Mouse (Mus musculus) MEL (cell line): ENCODE data around the gene Irf2bp1. TPM values are rescaled to one million over a fixed set of nuclear protein-coding genes. Genes with fewer than 3 reads are reported as not detected.

ENCODE experiments used
- DNase-seq: peaks from one replicate; pipeline ENCODE4 v3.0.0; 2011; ENCODE audit warnings: low read depth, low spot score
- H3K27ac ChIP-seq: 2 replicates; pipeline ENCODE4 v1.5.1; 2012; ENCODE audit warnings: low read depth, mild to moderate bottlenecking, control low read depth, low read length, moderate library complexity; ENCODE audit not compliant: control insufficient read depth
- H3K27me3 ChIP-seq, 2 experiments: fragments of 150-350 bp in 1 of 2; sonication (generic) in 1 of 2; 2 replicates each; pipeline ENCODE4 v1.6.1; 2012; ENCODE audit warnings: low read length in 2 of 2, mild to moderate bottlenecking in 2 of 2, improper control_type of control experiment in 1 of 2, moderate library complexity in 1 of 2; ENCODE audit not compliant: insufficient read depth in 2 of 2, control insufficient read depth in 1 of 2
- H3K36me3 ChIP-seq, 2 experiments: 2 replicates each; pipeline ENCODE4 v1.6.1; 2012 to 2014; ENCODE audit warnings: low read length in 2 of 2, improper control_type of control experiment in 1 of 2, inconsistent platforms in 1 of 2, mild to moderate bottlenecking in 1 of 2; ENCODE audit not compliant: insufficient read depth in 2 of 2, control insufficient read depth in 1 of 2
- H3K4me1 ChIP-seq, 2 experiments: fragments of 150-350 bp in 1 of 2; sonication (generic) in 1 of 2; 2 replicates each; pipeline ENCODE4 v1.6.1; 2012; ENCODE audit warnings: low read length in 2 of 2, improper control_type of control experiment in 1 of 2, mild to moderate bottlenecking in 1 of 2; ENCODE audit not compliant: insufficient read depth in 2 of 2, control insufficient read depth in 1 of 2
- H3K4me3 ChIP-seq, 2 experiments: fragments of 150-350 bp in 1 of 2; sonication (generic) in 1 of 2; 2 replicates each; pipeline ENCODE4 v1.5.1; 2012; ENCODE audit warnings: low read depth in 2 of 2, low read length in 2 of 2, mild to moderate bottlenecking in 2 of 2, moderate library complexity in 2 of 2, control low read depth in 1 of 2, improper control_type of control experiment in 1 of 2; ENCODE audit not compliant: control insufficient read depth in 1 of 2, insufficient read depth in 1 of 2
- H3K79me2 ChIP-seq: 2 replicates; pipeline ENCODE4 v1.6.1; 2012; ENCODE audit warnings: mild to moderate bottlenecking, low read length, moderate library complexity; ENCODE audit not compliant: control insufficient read depth, poor library complexity, insufficient read depth
- H3K9ac ChIP-seq: 2 replicates; pipeline ENCODE4 v1.6.1; 2012; ENCODE audit warnings: low read depth, mild to moderate bottlenecking, control low read depth, low read length, moderate library complexity; ENCODE audit not compliant: control insufficient read depth, poor library complexity, severe bottlenecking
- H3K9me3 ChIP-seq: fragments of 150-350 bp; sonication (generic); replicated peaks from 2 replicates; pipeline ENCODE4 v1.6.1; 2012; ENCODE audit warnings: mild to moderate bottlenecking, low read length, improper control_type of control experiment, moderate library complexity; ENCODE audit not compliant: insufficient read depth
- BHLHE40 ChIP-seq: IDR thresholded peaks from 2 replicates; pipeline ENCODE4 v1.6.1; 2012; ENCODE audit warnings: low read depth, mild to moderate bottlenecking, inconsistent platforms, low read length, improper control_type of control experiment, borderline replicate concordance
- CTCF ChIP-seq, 3 experiments: IDR thresholded peaks in 2 of 3; conservative IDR thresholded peaks in 1 of 3; 2 replicates each; pipeline ENCODE4 v1.5.1; 2011 to 2012; ENCODE audit warnings: low read length in 3 of 3, low read depth in 2 of 3, mild to moderate bottlenecking in 2 of 3, improper control_type of control experiment in 1 of 3, inconsistent platforms in 1 of 3, mixed read lengths in 1 of 3, moderate library complexity in 1 of 3; ENCODE audit not compliant: control insufficient read depth in 1 of 3, insufficient read depth in 1 of 3, poor library complexity in 1 of 3, severe bottlenecking in 1 of 3
- E2F4 ChIP-seq: IDR thresholded peaks from 2 replicates; pipeline ENCODE4 v1.6.1; 2011; ENCODE audit warnings: low read depth, low read length, improper control_type of control experiment, borderline replicate concordance
- ELF1 ChIP-seq: IDR thresholded peaks from 2 replicates; pipeline ENCODE4 v1.6.1; 2014; ENCODE audit warnings: low read depth, mild to moderate bottlenecking, inconsistent platforms, low read length, improper control_type of control experiment, moderate library complexity
- EP300 ChIP-seq, 2 experiments: IDR thresholded peaks; 2 replicates each; pipeline ENCODE4 v1.6.1; 2011; ENCODE audit warnings: improper control_type of control experiment in 2 of 2, low read length in 2 of 2, low read depth in 1 of 2, mild to moderate bottlenecking in 1 of 2
- GATA1 ChIP-seq: IDR thresholded peaks from 2 replicates; pipeline ENCODE4 v1.6.1; 2011; ENCODE audit warnings: low read depth, low read length, improper control_type of control experiment
- HCFC1 ChIP-seq: IDR thresholded peaks from 2 replicates; pipeline ENCODE4 v1.6.1; 2012; ENCODE audit warnings: low read depth, mild to moderate bottlenecking, inconsistent platforms, low read length, improper control_type of control experiment, moderate library complexity
- JUND ChIP-seq: IDR thresholded peaks from 2 replicates; pipeline ENCODE4 v1.6.1; 2011; ENCODE audit warnings: low read depth, mild to moderate bottlenecking, improper control_type of control experiment, low read length
- KAT2A ChIP-seq: conservative IDR thresholded peaks from 2 replicates; pipeline ENCODE4 v1.6.1; 2012; ENCODE audit warnings: low read depth, low read length, improper control_type of control experiment, inconsistent platforms
- MAFK ChIP-seq: IDR thresholded peaks from 2 replicates; pipeline ENCODE4 v1.6.1; 2011; ENCODE audit warnings: low read depth, mild to moderate bottlenecking, low read length, improper control_type of control experiment, borderline replicate concordance
- MAX ChIP-seq: IDR thresholded peaks from 2 replicates; pipeline ENCODE4 v1.6.1; 2011; ENCODE audit warnings: low read length, improper control_type of control experiment
- MAZ ChIP-seq: IDR thresholded peaks from 2 replicates; pipeline ENCODE4 v1.6.1; 2012; ENCODE audit warnings: low read depth, mild to moderate bottlenecking, inconsistent platforms, low read length, improper control_type of control experiment
- MEF2A ChIP-seq: IDR thresholded peaks from 2 replicates; pipeline ENCODE4 v1.6.1; 2014; ENCODE audit warnings: low read depth, mild to moderate bottlenecking, inconsistent platforms, low read length, improper control_type of control experiment; ENCODE audit not compliant: poor library complexity, insufficient replicate concordance, severe bottlenecking; ENCODE audit errors: extremely low read depth
- MXI1 ChIP-seq: IDR thresholded peaks from 2 replicates; pipeline ENCODE4 v1.6.1; 2011; ENCODE audit warnings: mild to moderate bottlenecking, low read depth, low read length, improper control_type of control experiment
- NRF1 ChIP-seq: IDR thresholded peaks from 2 replicates; pipeline ENCODE4 v1.6.1; 2014; ENCODE audit warnings: low read depth, mild to moderate bottlenecking, inconsistent platforms, low read length, improper control_type of control experiment, moderate library complexity; ENCODE audit not compliant: poor library complexity, insufficient read depth, severe bottlenecking
- POLR2AphosphoS2 ChIP-seq: IDR thresholded peaks from 2 replicates; pipeline ENCODE4 v1.6.1; 2011; ENCODE audit warnings: low read length, improper control_type of control experiment
- RAD21 ChIP-seq: IDR thresholded peaks from 2 replicates; pipeline ENCODE4 v1.6.1; 2011; ENCODE audit warnings: mild to moderate bottlenecking, low read depth, low read length, improper control_type of control experiment
- RCOR1 ChIP-seq: IDR thresholded peaks from 2 replicates; pipeline ENCODE4 v1.6.1; 2012; ENCODE audit warnings: low read depth, mild to moderate bottlenecking, inconsistent platforms, low read length, improper control_type of control experiment
- SIN3A ChIP-seq: IDR thresholded peaks from 2 replicates; pipeline ENCODE4 v1.6.1; 2012; ENCODE audit warnings: low read length, improper control_type of control experiment, inconsistent platforms
- SMC3 ChIP-seq: IDR thresholded peaks from 2 replicates; pipeline ENCODE4 v1.6.1; 2011; ENCODE audit warnings: low read depth, low read length, improper control_type of control experiment
- TCF12 ChIP-seq: IDR thresholded peaks from 2 replicates; pipeline ENCODE4 v1.6.1; 2014; ENCODE audit warnings: low read depth, mild to moderate bottlenecking, inconsistent platforms, low read length, improper control_type of control experiment, moderate library complexity
- USF2 ChIP-seq, 2 experiments: IDR thresholded peaks; 2 replicates each; pipeline ENCODE4 v1.6.1; 2011 to 2012; ENCODE audit warnings: improper control_type of control experiment in 2 of 2, low read length in 2 of 2, borderline replicate concordance in 1 of 2, inconsistent platforms in 1 of 2, low read depth in 1 of 2, mild to moderate bottlenecking in 1 of 2; ENCODE audit not compliant: insufficient read depth in 1 of 2
- ZKSCAN1 ChIP-seq: IDR thresholded peaks from 2 replicates; pipeline ENCODE4 v1.6.1; 2012; ENCODE audit warnings: low read depth, mild to moderate bottlenecking, inconsistent platforms, low read length, improper control_type of control experiment, moderate library complexity
- ZMIZ1 ChIP-seq: IDR thresholded peaks from 2 replicates; pipeline ENCODE4 v1.6.1; 2012; ENCODE audit warnings: low read depth, mild to moderate bottlenecking, inconsistent platforms, low read length, improper control_type of control experiment, moderate library complexity
- polyA plus RNA-seq, 2 experiments: library from polyadenylated mRNA; stranded (reverse) in 1 of 2; unstranded in 1 of 2; fragments of >175 nt in 1 of 2; fragments of >200 nt in 1 of 2; gene quantifications; 2 replicates each; pipeline versions ENCODE4 v1.2.1 to v1.2.4; 2012; ENCODE audit warnings: low replicate concordance in 2 of 2, low read depth in 1 of 2; ENCODE audit not compliant: insufficient read length in 2 of 2, insufficient read depth in 1 of 2, missing spikeins in 1 of 2
- total RNA-seq: library from RNA; depleted of rRNA; stranded (reverse); fragments of 300-350 nt; gene quantifications from 2 replicates; pipeline ENCODE4 v1.2.3, GENCODE M21; 2012

The Irf2bp1 gene
- total and polyA plus RNA-seq, 3 experiments: 33.1 to 41.1 TPM; not detected in 1

GRCm38 (mm10) chr7:19002848-19003498 lies 871 bp upstream of the Irf2bp1 start (continued):
- TF ChIP-seq BHLHE40 (no peak), CTCF (IDR thresholded peaks at IDR 0.05 in 2 of 3, conservative IDR thresholded peaks at IDR 0.05 in 1 of 3; ENCODE audit: control insufficient read depth in 1 of 3, insufficient read depth in 1 of 3, low read depth in 2 of 3, low read length in 3 of 3, poor library complexity in 1 of 3, severe bottlenecking in 1 of 3) (no peak), MEF2A (no peak), HCFC1 (peak; percentile 92), MAZ (peak; percentile 93), KAT2A (peak; percentile 94), NRF1 (no peak), RCOR1 (no peak), SMC3 (no peak)
- TF ChIP-seq, all 39 proteins: peak for 12

DNA sequence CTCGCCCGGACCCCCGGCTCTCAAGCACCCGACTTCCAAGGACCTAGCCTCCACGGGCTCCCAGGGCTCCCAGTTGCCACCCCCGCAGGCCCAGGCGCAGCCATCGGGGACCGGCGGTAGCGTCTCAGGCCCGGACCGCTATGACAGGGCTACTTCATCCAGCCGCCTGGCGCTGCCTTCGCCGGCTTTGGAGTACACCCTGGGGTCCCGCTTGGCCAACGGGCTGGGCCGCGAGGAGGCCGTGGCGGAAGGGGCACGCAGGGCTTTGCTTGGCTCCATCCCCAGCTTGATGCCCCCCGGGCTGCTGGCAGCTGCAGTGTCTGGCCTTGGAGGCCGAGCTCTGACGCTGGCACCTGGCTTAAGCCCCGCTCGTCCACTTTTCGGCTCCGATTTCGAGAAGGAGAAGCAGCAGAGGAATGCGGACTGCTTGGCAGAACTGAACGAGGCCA lies 811 bp downstream of the Irf2bp1 start:
- Histone ChIP-seq H3K4me1 (peaks cover 5 to 21% of the 10 kb centered on the region in 2 experiments; a peak in 3 of 4 replicates), H3K9me3 (no peaks in the 10 kb centered on the region), H3K27me3 (no peaks in the 10 kb centered on the region), H3K36me3 (peaks cover 0 to 15% of the 10 kb centered on the region in 2 experiments; a peak in 3 of 4 replicates), H3K27ac (peak overlapping the region; percentile 62), H3K79me2 (peaks cover 30% of the 10 kb centered on the region), H3K4me3 (peak overlapping the region; percentile 77 to 82), H3K9ac (peak overlapping the region; percentile 93)
- DNase-seq: peak; percentile 56
- TF ChIP-seq MAX (peak; percentile 67; the same call in 1 of the 2 replicates), SMC3 (no peak), HCFC1 (no peak)

DNA sequence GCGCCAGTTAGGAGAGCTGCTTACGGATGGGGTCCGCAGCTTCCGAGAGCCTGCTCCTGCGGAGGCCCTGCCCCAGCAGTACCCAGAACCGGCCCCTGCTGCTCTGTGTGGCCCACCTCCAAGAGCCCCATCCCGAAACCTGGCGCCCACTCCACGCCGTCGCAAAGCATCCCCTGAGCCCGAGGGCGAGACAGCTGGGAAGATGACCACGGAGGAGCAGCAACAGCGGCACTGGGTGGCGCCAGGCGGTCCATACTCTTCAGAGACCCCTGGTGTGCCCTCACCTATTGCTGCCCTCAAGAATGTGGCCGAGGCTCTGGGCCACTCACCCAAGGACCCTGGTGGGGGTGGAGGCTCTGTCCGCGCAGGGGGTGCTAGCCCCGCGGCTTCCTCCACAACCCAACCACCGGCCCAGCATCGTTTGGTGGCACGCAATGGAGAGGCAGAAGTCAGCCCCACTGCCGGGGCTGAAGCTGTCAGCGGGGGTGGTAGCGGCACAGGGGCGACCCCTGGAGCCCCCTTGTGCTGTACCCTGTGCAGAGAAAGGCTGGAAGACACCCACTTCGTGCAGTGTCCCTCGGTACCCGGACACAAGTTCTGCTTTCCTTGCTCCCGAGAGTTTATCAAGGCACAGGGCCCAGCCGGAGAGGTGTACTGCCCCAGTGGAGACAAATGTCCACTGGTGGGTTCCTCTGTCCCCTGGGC lies 1.7 kb downstream of the Irf2bp1 start:
- Histone ChIP-seq H3K9me3 (no peaks in the 10 kb centered on the region), H3K4me3 (peak overlapping the region in 1 of 2 experiments; percentile 82; a peak in 2 of 4 replicates), H3K36me3 (peaks cover 0 to 15% of the 10 kb centered on the region in 2 experiments; a peak in 3 of 4 replicates), H3K27ac (no peak overlapping the region), H3K4me1 (peaks cover 5 to 21% of the 10 kb centered on the region in 2 experiments; a peak in 3 of 4 replicates), H3K9ac (peak overlapping the region; percentile 93; the same call in 1 of the 2 replicates), H3K79me2 (peaks cover 26% of the 10 kb centered on the region), H3K27me3 (no peaks in the 10 kb centered on the region)
- DNase-seq: no peak
- TF ChIP-seq POLR2AphosphoS2 (no peak), E2F4 (no peak), EP300 (IDR thresholded peaks at IDR 0.05; ENCODE audit: low read depth in 1 of 2, low read length in 2 of 2) (no peak), HCFC1 (no peak), RCOR1 (no peak), MAZ (no peak), ZMIZ1 (no peak), MAX (no peak), MXI1 (no peak), MAFK (no peak), USF2 (IDR thresholded peaks at IDR 0.05; ENCODE audit: borderline replicate concordance in 1 of 2, insufficient read depth in 1 of 2, low read depth in 1 of 2, low read length in 2 of 2) (no peak), JUND (no peak), TCF12 (no peak), SIN3A (no peak; the same call in 1 of the 2 replicates), ZKSCAN1 (no peak), ELF1 (no peak), GATA1 (no peak), RAD21 (no peak)
